Mouse (Mus musculus) fat pad, adult 2 months (tissue): Measurements from ENCODE around the gene Nubp2.

Source experiments
- DNase-seq: peaks from one replicate; pipeline ENCODE4 v3.0.0-alpha.2; 2011; ENCODE audit warnings: low read depth, low spot score; ENCODE audit errors: extremely low read depth

Gene Nubp2

GRCm38 (mm10) chr17:24886134-24886931 lies at the start of gene Nubp2, which contains the start of gene Spsb3:
Gene Nubp2 (minus strand): TSS chr17:24886349.
Gene Spsb3 (plus strand): TSS chr17:24886643.
- peak; percentile 99 for DNase-seq

DNA sequence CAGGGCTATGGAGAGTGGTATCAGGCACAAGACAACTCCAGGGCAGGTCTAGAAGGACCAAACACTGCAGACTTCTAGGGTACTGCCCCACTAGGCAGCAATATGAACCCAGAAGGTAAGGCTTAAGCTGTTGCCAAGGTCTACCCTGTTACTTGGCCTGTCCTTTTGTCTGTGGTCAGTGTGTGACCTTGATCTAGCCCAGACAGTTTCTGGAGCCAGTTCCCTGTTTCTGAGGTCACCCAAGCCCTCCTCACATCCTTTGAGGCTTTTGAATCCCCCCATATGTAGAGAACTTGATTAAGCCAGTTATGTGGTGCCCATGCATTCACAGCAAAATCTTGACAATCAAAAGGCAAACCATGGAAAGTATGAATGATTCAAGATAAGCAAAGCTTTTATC lies 49.5 kb upstream of the Nubp2 start:
- DNase-seq, result no peak

DNA sequence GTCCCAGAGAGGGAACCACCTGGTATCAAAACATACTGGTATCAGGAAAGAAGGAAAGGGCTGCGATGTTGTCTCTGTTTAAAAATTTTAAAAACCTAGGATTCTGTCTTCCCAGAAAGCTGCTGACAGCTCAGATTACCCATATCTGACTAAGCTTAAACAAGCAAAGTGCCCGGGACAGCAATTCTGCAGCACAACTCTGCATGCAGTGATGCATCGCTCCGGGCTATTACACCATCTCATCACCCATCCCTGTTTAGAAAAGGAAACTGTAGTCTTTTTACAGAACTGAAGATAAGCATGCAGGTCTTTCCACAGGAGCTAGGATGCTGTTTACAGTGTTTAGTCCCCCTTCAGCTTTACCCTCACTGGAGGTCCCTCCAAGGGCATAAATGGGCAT lies 48.8 kb upstream of the Nubp2 start:
- DNase-seq, result no peak

DNA sequence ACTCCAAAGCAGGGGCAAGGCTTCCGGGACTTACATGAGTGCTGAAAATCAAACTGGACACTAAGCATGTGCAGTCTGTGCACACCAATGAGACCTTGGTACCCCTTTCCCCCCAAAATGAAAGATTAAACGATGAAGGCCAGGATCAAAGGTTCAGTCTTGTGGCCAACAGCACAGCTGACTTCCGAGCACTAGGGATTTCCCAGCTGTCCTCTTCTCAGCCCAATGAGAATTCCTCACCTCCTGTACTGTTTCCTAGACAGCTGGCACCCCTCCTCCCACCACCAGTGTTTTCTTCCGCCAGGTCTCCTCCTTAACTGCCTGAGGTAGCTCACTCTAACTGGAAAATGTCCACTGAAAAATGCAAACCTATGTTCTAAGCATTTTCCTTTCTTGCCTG lies 47.0 kb upstream of the Nubp2 start:
- no peak for DNase-seq

GRCm38 (mm10) chr17:24932431-24932830 lies 46.3 kb upstream of the Nubp2 start:
- no peak for DNase-seq

- no peak for DNase-seq
Measured at GRCm38 (mm10) chr17:24929506-24929905, 43.4 kb upstream of the Nubp2 start.

DNA sequence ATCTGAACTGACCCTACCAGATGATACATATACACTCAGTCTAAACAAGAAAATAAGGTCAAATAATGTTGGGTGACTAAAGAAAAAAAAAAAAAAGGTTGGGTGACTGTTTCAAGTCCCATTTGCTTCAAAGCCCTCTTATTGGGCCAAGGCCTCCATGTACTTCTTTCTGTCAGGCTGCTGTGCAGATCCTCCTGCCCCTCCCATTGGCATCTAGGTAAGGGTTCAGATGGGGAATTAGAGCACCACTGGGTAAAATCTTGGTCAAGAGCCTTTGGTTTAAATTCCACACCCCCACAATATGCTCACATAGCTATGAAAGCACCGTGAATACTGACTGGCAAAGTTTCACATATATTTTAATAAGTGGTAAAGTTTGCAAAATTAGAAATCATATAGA lies 37.1 kb upstream of the Nubp2 start:
- no peak for DNase-seq

GRCm38 (mm10) chr17:24913984-24914383 lies 27.8 kb upstream of the Nubp2 start:
- no peak for DNase-seq

DNA sequence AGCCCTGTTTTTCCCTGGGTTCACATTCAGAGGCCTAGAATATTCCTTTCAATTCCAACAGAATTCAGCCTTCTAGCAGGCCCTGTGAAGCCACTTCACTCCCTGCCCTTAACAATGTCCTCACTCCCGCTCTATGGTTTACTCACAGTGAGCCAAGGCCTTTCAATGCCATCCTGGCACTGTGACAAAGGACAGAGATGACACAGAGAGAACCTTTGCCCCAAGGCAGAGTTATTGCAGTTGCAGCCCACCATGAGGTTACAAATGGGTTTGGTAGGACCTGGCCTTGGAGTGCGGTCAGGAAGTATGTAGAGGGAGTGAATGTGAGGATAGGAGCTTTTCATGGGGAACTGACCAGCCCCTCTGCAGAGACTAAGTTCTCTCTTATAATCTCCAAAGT lies 21.4 kb upstream of the Nubp2 start:
- no peak for DNase-seq

- no peak for DNase-seq
Measured at GRCm38 (mm10) chr17:24903767-24904166, 17.6 kb upstream of the Nubp2 start.

GRCm38 (mm10) chr17:24902671-24903474 lies 16.7 kb upstream of the Nubp2 start:
- DNase-seq, result no peak

- no peak for DNase-seq
Measured at GRCm38 (mm10) chr17:24902124-24902523, 16.0 kb upstream of the Nubp2 start.

DNA sequence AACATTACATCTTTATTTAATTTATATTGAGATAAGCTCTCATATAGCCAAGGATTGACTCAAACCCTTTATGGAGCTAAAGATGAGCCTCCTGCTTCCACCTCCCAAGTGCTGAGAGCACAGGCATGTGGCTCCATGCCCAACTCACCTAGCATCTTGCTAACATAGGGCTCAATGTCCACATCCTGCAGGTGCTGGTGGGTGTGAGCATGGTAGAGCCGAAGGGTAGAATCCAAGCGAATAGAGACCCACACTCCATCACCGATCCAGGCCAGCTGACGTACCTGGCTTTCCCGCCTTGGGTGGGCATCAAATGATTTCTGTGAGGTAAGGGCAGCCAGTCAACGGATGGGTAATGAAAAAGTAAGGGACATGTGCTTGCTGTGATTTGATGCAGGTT lies 13.9 kb upstream of the Nubp2 start:
- no peak for DNase-seq

GRCm38 (mm10) chr17:24899153-24899552 lies 13.0 kb upstream of the Nubp2 start:
- no peak for DNase-seq

DNA sequence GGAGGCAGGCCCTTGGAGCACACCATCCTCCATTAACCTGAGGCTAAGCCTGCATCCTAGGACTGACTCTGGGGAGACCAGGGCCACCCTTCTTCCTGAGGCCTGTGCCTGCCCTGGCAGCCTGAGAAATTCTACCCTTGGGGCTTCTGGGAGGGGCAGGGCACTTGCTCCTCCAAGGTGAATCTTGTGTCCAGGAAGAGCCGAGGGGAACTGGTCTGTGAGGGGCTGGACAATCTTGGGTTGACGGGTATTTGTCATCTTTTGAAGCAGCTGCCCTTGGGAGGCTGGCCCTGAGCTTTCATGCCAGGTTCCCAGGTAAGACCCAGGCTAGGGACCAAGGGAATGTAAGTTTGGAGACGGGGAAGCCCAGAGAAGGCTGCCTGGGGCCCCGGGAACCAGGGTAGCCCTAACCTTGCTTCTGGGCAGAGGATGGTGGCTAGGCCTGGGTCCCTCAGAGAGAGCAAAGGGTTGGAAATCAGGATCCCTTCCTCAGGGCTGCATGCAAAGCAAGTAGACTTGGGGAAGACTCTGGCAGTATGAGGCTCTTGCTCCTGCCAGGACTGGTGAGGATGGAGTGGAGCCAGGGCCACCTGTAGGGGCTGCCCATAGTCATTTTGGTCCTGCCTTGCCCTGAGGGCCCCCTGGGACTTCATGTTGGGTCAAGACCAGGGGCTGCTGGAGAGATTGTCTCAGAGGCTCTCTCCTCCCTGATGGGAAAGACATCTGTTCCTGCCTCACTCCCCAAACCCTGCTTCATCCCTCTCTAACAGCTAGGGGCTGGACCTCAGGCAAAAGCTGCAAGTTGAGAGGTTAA lies 12.1 kb upstream of the Nubp2 start:
- DNase-seq, result no peak

- DNase-seq, result no peak
Measured at GRCm38 (mm10) chr17:24897600-24897999, 11.5 kb upstream of the Nubp2 start.

- no peak for DNase-seq
Measured at GRCm38 (mm10) chr17:24896993-24897269, 10.8 kb upstream of the Nubp2 start.

DNA sequence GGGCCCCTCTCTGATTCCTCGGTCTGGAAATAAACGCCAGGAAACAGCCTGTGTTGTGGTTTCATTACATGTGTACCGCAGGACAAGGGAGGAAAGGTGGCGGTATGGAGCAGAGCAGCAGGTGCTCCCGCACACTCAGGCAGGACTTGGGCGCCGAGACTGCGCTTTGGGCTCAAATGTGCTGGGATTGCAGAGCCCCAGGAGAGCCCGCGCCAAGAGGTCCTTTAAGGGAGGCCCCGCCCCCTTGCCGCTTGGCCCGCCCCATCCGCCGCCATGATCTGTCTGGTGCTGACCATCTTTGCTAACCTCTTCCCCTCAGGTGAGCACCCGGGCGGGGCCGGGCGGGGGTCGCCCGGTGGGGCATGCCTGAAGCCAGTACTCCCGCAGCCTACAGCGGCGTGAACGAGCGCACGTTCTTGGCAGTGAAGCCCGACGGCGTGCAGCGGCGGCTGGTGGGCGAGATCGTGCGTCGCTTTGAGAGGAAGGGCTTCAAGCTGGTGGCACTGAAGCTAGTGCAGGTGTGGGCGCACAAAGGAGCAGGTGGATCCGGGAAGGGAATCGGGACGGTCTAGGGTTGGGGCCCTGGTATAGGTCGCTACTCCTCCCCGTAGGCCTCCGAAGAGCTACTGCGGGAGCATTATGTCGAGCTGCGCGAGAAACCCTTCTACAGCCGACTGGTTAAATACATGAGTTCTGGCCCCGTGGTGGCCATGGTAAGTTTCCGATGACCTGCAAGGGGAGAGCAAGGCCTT lies 10.3 kb upstream of the Nubp2 start, which contains the start of gene Nme3:
Gene Nme3, plus strand, starts transcription at position 260 of the 752 bp plus-strand sequence.
- no peak for DNase-seq

GRCm38 (mm10) chr17:24895571-24896240 lies 9.6 kb upstream of the Nubp2 start:
- no peak for DNase-seq

- no peak for DNase-seq
Measured at GRCm38 (mm10) chr17:24894995-24895547, 8.9 kb upstream of the Nubp2 start, which contains the start of the genes Eme2 and Mrps34. Gene Eme2 (minus strand): TSS chr17:24895087. Gene Mrps34 (plus strand): TSS chr17:24895116.
